In the genomic region with DNA sequence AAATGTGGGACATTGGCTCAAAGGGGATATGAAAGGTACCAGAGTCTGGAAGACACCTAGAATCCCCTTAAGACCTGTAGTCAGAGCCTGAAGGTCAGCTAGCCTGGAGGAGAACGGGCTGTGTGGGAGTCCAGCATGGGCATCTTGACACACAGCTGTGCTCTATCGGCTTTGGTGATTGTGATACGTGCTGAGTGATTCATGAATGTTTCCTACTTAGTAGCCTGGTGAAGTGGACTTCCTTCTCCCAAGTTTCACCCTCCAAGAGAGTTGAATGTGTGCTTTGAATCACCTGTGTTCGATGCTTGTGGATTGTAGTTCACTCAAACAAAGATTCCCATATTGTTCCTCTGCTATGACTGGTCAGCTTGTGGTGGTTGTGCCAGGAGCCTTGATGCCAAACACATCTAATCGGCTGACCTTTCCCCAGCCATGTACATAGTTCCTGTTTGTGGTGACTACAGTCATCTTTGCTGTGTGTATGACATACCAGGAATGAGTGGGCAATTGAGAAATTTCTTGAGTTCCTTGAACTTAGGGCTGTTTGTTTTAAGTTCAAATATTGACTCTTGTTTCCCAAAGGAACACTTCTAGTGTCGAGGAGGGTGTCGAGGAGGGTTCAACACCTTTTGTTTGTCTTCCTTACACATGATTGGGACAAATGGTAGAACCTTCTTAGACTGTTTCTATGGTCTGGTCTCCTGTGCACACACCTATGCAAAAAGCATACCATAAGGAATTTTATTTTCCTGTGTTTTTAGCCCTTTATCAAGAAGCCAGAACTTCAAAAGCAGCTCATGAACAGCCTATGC, we compare ENCODE assay signal across 13 mouse cellular contexts.
DNase-seq lines count a peak whose midpoint lies in the region; ATAC-seq and TF ChIP-seq lines count a peak whose summit lies in the region.
"Had no signal": no experiment of that assay in that cellular context is flagged by ENCODE, and none has a peak within 500 bp of the region (broad histone marks: within the 10 kb centered on the region; RNA-seq: fewer than 3 reads in every experiment).

No protein-coding gene starts in this region.

- no peaks in the 10 kb centered on the region for H3K79me2 ChIP-seq in CH12.LX (replicated peaks; ENCODE audit: control insufficient read depth, extremely low read depth, insufficient read depth, poor library complexity, severe bottlenecking)

- H3K9ac ChIP-seq in CH12.LX (ENCODE audit: insufficient read depth, low read depth): no peak overlapping the region
- no peak overlapping the region for H3K9ac ChIP-seq in lung, embryonic 14.5 days
- H3K9ac ChIP-seq: embryonic facial prominence, embryonic 13.5 days; neural tube, embryonic 12.5 days had no signal

- TF ChIP-seq EP300 in CH12.LX (IDR thresholded peaks at IDR 0.05; ENCODE audit: low read length): peak; percentile 64; the same call in 1 of the 2 replicates

- DNase-seq in adrenal gland, postnatal 14 days: peak; percentile 30
- no peak for DNase-seq in adrenal gland, adult 18-20 months (ENCODE audit: low spot score in 2 of 2)
- DNase-seq in CH12.LX (ENCODE audit: extremely low read depth): peak; percentile 17
- DNase-seq in lung, embryonic 14.5 days: peak; percentile 66
- no peak for DNase-seq in layer of hippocampus, adult 9-10 months (ENCODE audit: low spot score)
- DNase-seq in right cerebral cortex, postnatal 4 days: no peak
- DNase-seq: kidney, postnatal 10 days; right cerebral cortex, postnatal 14 days; thymus, postnatal 14 days had no signal

- H3K4me2 ChIP-seq in CH12.LX (ENCODE audit: insufficient read depth, low read depth, poor library complexity, severe bottlenecking): no peak overlapping the region
- H3K4me2 ChIP-seq in lung, embryonic 14.5 days: no peak overlapping the region
- H3K4me2 ChIP-seq: embryonic facial prominence, embryonic 13.5 days; neural tube, embryonic 12.5 days had no signal

- peaks cover 27 to 30% of the 10 kb centered on the region in 2 experiments for H3K4me1 ChIP-seq in CH12.LX (ENCODE audit: control insufficient read depth in 1 of 2, insufficient read depth in 2 of 2)
- H3K4me1 ChIP-seq in lung, embryonic 14.5 days (ENCODE audit: insufficient read depth): 0 out of 2 replicates have a peak, but pooled peaks cover 3% of the 10 kb centered on the region
- H3K4me1 ChIP-seq: embryonic facial prominence, embryonic 13.5 days; neural tube, embryonic 12.5 days had no signal

- WGBS in lung, embryonic 14.5 days: 45% methylated on average over 7 of the region's 7 CpGs

- no peak for TF ChIP-seq POLR2A in CH12.LX (IDR thresholded peaks at IDR 0.05; ENCODE audit: low read depth, low read length)

- no peaks in the 10 kb centered on the region for H3K9me3 ChIP-seq in CH12.LX (replicated peaks; ENCODE audit: low read length)
- H3K9me3 ChIP-seq in lung, embryonic 14.5 days (ENCODE audit: low read depth, low read length): no peaks in the 10 kb centered on the region
- H3K9me3 ChIP-seq: embryonic facial prominence, embryonic 13.5 days; neural tube, embryonic 12.5 days had no signal

- H3K27me3 ChIP-seq in CH12.LX (replicated peaks): no peaks in the 10 kb centered on the region
- H3K27me3 ChIP-seq in lung, embryonic 14.5 days (ENCODE audit: insufficient read depth, low read length): no peaks in the 10 kb centered on the region
- H3K27me3 ChIP-seq: embryonic facial prominence, embryonic 13.5 days; neural tube, embryonic 12.5 days had no signal

- H3K36me3 ChIP-seq in CH12.LX (replicated peaks in 1 of 2; ENCODE audit: control insufficient read depth in 1 of 2, insufficient read depth in 1 of 2, low read length in 1 of 2): no peaks in the 10 kb centered on the region
- H3K36me3 ChIP-seq in lung, embryonic 14.5 days (ENCODE audit: insufficient read depth): no peaks in the 10 kb centered on the region
- H3K36me3 ChIP-seq: embryonic facial prominence, embryonic 13.5 days; neural tube, embryonic 12.5 days had no signal

- H3K4me3 ChIP-seq in CH12.LX (replicated peaks in 1 of 3; ENCODE audit: low read depth in 2 of 3, low read length in 2 of 3, poor library complexity in 1 of 3): no peak overlapping the region
- no peak overlapping the region for H3K4me3 ChIP-seq in lung, embryonic 14.5 days (ENCODE audit: low read depth, low read length)
- H3K4me3 ChIP-seq: embryonic facial prominence, embryonic 13.5 days; neural tube, embryonic 12.5 days had no signal

- dilution Hi-C loops in CH12.LX (cut with MboI; ENCODE audit: extremely low pct_ligation_motif_present, extremely low pct_unique_long_range_greater_than_20kb, low sequenced_read_pairs): no loop called here

- no peak for TF ChIP-seq RAD21 in CH12.LX (IDR thresholded peaks at IDR 0.05; ENCODE audit: low read depth, low read length)

- ATAC-seq in lung, embryonic 14.5 days (ENCODE audit: insufficient read depth): peak; percentile 81
- peak; percentile 67 for ATAC-seq in neutrophil, adult 5-6 weeks (ENCODE audit: extremely low read depth, insufficient number of reproducible peaks, low FRiP score, poor library complexity, severe bottlenecking)
- no peak for ATAC-seq in cerebellum, adult (ENCODE audit: insufficient number of reproducible peaks, low FRiP score, low TSS enrichment)

- no peak for TF ChIP-seq CTCF in CH12.LX (conservative IDR thresholded peaks at IDR 0.05 in 1 of 2, IDR thresholded peaks at IDR 0.05 in 1 of 2; ENCODE audit: low read depth in 2 of 2, low read length in 2 of 2)
- TF ChIP-seq CTCF in lung, embryonic 14.5 days (IDR thresholded peaks at IDR 0.05; ENCODE audit: low read depth): no peak

- H3K27ac ChIP-seq in CH12.LX (ENCODE audit: insufficient read depth, low read depth): no peak overlapping the region
- H3K27ac ChIP-seq in lung, embryonic 14.5 days (ENCODE audit: low read depth): peak overlapping the region; percentile 6; the same call in 1 of the 2 replicates
- H3K27ac ChIP-seq: embryonic facial prominence, embryonic 13.5 days; neural tube, embryonic 12.5 days had no signal

- in situ Hi-C loops in CH12.LX (cut with MboI; ENCODE audit: low pct_ligation_motif_present, low pct_unique_long_range_greater_than_20kb, low sequenced_read_pairs): no loop called here

TF ChIP-seq in CH12.LX, 34 proteins besides CTCF, POLR2A, EP300 and RAD21:
- no peak for TF ChIP-seq CHD2 (IDR thresholded peaks at IDR 0.05; ENCODE audit: low read length)
- TF ChIP-seq MYC (IDR thresholded peaks at IDR 0.05; ENCODE audit: low read depth, low read length): no peak
- no peak for TF ChIP-seq MEF2A (IDR thresholded peaks at IDR 0.05; ENCODE audit: borderline replicate concordance, low read depth, low read length)
- 0 out of 2 replicates have a peak, but pooled peaks have one; percentile 19 for TF ChIP-seq ETS1 (conservative IDR thresholded peaks at IDR 0.05; ENCODE audit: low read depth, low read length)
- peak; percentile 22; the same call in 1 of the 2 replicates for TF ChIP-seq JUND (conservative IDR thresholded peaks at IDR 0.05; ENCODE audit: low read depth, low read length)
- TF ChIP-seq IRF4 (IDR thresholded peaks at IDR 0.05; ENCODE audit: low read depth, low read length): peak; percentile 56; the same call in 1 of the 2 replicates
- no peak for TF ChIP-seq KAT2A (IDR thresholded peaks at IDR 0.05; ENCODE audit: insufficient replicate concordance, low read length)
- TF ChIP-seq BHLHE40 (IDR thresholded peaks at IDR 0.05; ENCODE audit: low read depth, low read length): peak; percentile 53
- TF ChIP-seq MAX (IDR thresholded peaks at IDR 0.05; ENCODE audit: low read length): no peak

Comparison
In these comparisons a context has a peak if more than half of its experiments do, and no peak if none do; other contexts are left out.
1. DNase-seq: peak in adrenal gland, postnatal 14 days (single experiment), CH12.LX (single experiment) and lung, embryonic 14.5 days (single experiment); none in adrenal gland, adult 18-20 months (0 of 2), layer of hippocampus, adult 9-10 months (single experiment) and right cerebral cortex, postnatal 4 days (single experiment).